In the genomic region with DNA sequence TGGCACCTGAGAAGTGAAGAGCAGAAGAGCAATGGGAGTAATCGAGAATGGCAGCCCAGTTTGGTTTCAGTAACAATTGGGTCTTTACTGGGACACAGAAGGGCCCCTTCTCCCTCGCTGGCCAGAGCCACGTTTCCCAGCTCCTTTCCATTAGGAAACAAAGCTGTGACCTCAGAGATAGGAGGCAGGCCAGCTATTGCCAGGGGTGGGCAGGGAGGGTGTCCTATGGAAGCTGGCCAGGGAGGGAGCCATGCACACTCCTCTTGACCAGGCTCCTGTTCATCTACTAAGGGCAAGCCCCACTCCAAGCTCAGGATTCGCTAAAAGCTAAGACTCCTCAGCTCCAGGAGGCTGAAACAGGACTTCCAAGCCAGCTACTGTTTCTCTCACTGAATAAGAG, we compare ENCODE assay signal across 9 mouse cellular contexts. TPM values are rescaled to one million over a fixed set of nuclear protein-coding genes. Genes with fewer than 3 reads are reported as not detected.
DNase-seq lines count a peak whose midpoint lies in the region; ATAC-seq lines count a peak whose summit lies in the region.
"Had no signal": no experiment of that assay in that cellular context is flagged by ENCODE, and none has a peak within 500 bp of the region (broad histone marks: within the 10 kb centered on the region; RNA-seq: fewer than 3 reads in every experiment).

No protein-coding gene starts in this region.

- H3K9ac ChIP-seq in lung, embryonic 15.5 days = peak overlapping the region; percentile 97; the same call in 1 of the 2 replicates
- peak overlapping the region; percentile 98; the same call in 1 of the 2 replicates for H3K9ac ChIP-seq in limb, embryonic 13.5 days
- H3K9ac ChIP-seq in stomach, embryonic 16.5 days (ENCODE audit: low read length) = peak overlapping the region; percentile 94

- no peak for ATAC-seq in lung, embryonic 15.5 days (ENCODE audit: borderline replicate concordance, extremely low read depth, low FRiP score, low TSS enrichment)
- ATAC-seq in limb, embryonic 13.5 days (ENCODE audit: low FRiP score, low read depth) = no peak
- ATAC-seq in stomach, embryonic 16.5 days (ENCODE audit: insufficient read depth, low FRiP score) = no peak

- H3K36me3 ChIP-seq in lung, embryonic 15.5 days = peaks cover under 1% of the 10 kb centered on the region; the same call in 1 of the 2 replicates
- peaks cover 13% of the 10 kb centered on the region for H3K36me3 ChIP-seq in limb, embryonic 13.5 days
- no peaks in the 10 kb centered on the region for H3K36me3 ChIP-seq in stomach, embryonic 16.5 days (ENCODE audit: control insufficient read depth, insufficient read depth, low read length)

- H3K9me3 ChIP-seq in lung, embryonic 15.5 days = no peaks in the 10 kb centered on the region
- no peaks in the 10 kb centered on the region for H3K9me3 ChIP-seq in limb, embryonic 13.5 days
- no peaks in the 10 kb centered on the region for H3K9me3 ChIP-seq in stomach, embryonic 16.5 days (replicated peaks; ENCODE audit: control insufficient read depth, low read length)

- H3K27ac ChIP-seq in lung, embryonic 15.5 days = peak overlapping the region; percentile 99
- peak overlapping the region; percentile 100; the same call in 1 of the 2 replicates for H3K27ac ChIP-seq in limb, embryonic 13.5 days
- H3K27ac ChIP-seq in stomach, embryonic 16.5 days (ENCODE audit: low read length) = peak overlapping the region; percentile 99

- peaks cover 39% of the 10 kb centered on the region for H3K4me1 ChIP-seq in lung, embryonic 15.5 days
- H3K4me1 ChIP-seq in limb, embryonic 13.5 days = peaks cover 48% of the 10 kb centered on the region
- H3K4me1 ChIP-seq in stomach, embryonic 16.5 days (ENCODE audit: control insufficient read depth, insufficient read depth, low read length) = peaks cover 29% of the 10 kb centered on the region

- H3K27me3 ChIP-seq in lung, embryonic 15.5 days = no peaks in the 10 kb centered on the region
- H3K27me3 ChIP-seq in limb, embryonic 13.5 days = no peaks in the 10 kb centered on the region
- H3K27me3 ChIP-seq in stomach, embryonic 16.5 days (ENCODE audit: control insufficient read depth, insufficient read depth, low read length) = no peaks in the 10 kb centered on the region

- DNase-seq in adrenal gland, adult 2 months = peak; percentile 35
- no peak for DNase-seq in adrenal gland, adult 18-20 months (ENCODE audit: low spot score in 2 of 2)
- DNase-seq in lung, postnatal 36 days = no peak
- DNase-seq in cerebellum, adult 11 months = no peak
- no peak for DNase-seq in urinary bladder, adult 18-20 months (ENCODE audit: low spot score in 2 of 2)
- DNase-seq: right cerebral cortex, postnatal 14 days had no signal

- peak overlapping the region; percentile 87 for H3K4me2 ChIP-seq in lung, embryonic 15.5 days
- H3K4me2 ChIP-seq in limb, embryonic 13.5 days (replicated peaks) = peak overlapping the region; percentile 98
- H3K4me2 ChIP-seq in stomach, embryonic 16.5 days (ENCODE audit: low read depth, low read length) = peak overlapping the region; percentile 83

- H3K4me3 ChIP-seq in lung, embryonic 15.5 days = peak overlapping the region; percentile 93
- H3K4me3 ChIP-seq in limb, embryonic 13.5 days = peak overlapping the region; percentile 94; the same call in 1 of the 2 replicates
- H3K4me3 ChIP-seq in stomach, embryonic 16.5 days (replicated peaks; ENCODE audit: low read length) = peak overlapping the region; percentile 88

- 13% methylated on average over 4 of the region's 4 CpGs for WGBS in lung, embryonic 15.5 days
- WGBS in limb, embryonic 13.5 days = 11% methylated on average over 4 of the region's 4 CpGs
- 26% methylated on average over 4 of the region's 4 CpGs for WGBS in stomach, embryonic 16.5 days

RNA-seq across cellular contexts. Expression of gene Sema4c, which starts 1.1 kb away (rescaled TPM):
- total RNA-seq in adrenal gland, adult 2 months (2021) = 10 to 100 TPM; 13.0 to 25.3 TPM
- 22.5 and 24.0 TPM in 2 replicates for polyA plus RNA-seq in adrenal gland, adult 2 months (2012; rRNA removed)
- 10 to 100 TPM; 13.7 to 15.8 TPM for total RNA-seq in adrenal gland, adult 18-20 months (2021)
- polyA plus RNA-seq in lung, embryonic 15.5 days (2015; fragmentation: Nextera tagmentation; extraction: Ambion mirVana) = 19.3 and 19.9 TPM in 2 replicates
- polyA plus RNA-seq in limb, embryonic 13.5 days (2015; fragmentation: Nextera tagmentation; extraction: Ambion mirVana) = 21.8 and 22.7 TPM in 2 replicates
- polyA plus RNA-seq in stomach, embryonic 16.5 days (2015; fragmentation: Nextera tagmentation; extraction: Ambion mirVana) = 10.0 and 10.6 TPM in 2 replicates

RNA-seq across cellular contexts. Expression of gene Ankrd39, which starts 12.0 kb away (rescaled TPM):
- total RNA-seq in adrenal gland, adult 2 months (2021) = 10 to 100 TPM; 11.1 to 14.5 TPM
- 24.4 and 41.9 TPM in 2 replicates for polyA plus RNA-seq in adrenal gland, adult 2 months (2012; rRNA removed)
- total RNA-seq in adrenal gland, adult 18-20 months (2021) = 10 to 100 TPM; 11.0 to 11.1 TPM
- polyA plus RNA-seq in lung, embryonic 15.5 days (2015; fragmentation: Nextera tagmentation; extraction: Ambion mirVana) = 20.3 and 26.0 TPM in 2 replicates
- polyA plus RNA-seq in limb, embryonic 13.5 days (2015; fragmentation: Nextera tagmentation; extraction: Ambion mirVana) = 27.7 and 28.0 TPM in 2 replicates
- polyA plus RNA-seq in stomach, embryonic 16.5 days (2015; fragmentation: Nextera tagmentation; extraction: Ambion mirVana) = 26.7 and 30.5 TPM in 2 replicates

RNA-seq across cellular contexts. Expression of gene Gm42417, which starts 20.0 kb away (rescaled TPM):
- total RNA-seq in adrenal gland, adult 2 months (2021) = not detected
- not detected in 2 replicates for polyA plus RNA-seq in adrenal gland, adult 2 months (2012; rRNA removed)
- total RNA-seq in adrenal gland, adult 18-20 months (2021) = not detected
- polyA plus RNA-seq in lung, embryonic 15.5 days (2015; fragmentation: Nextera tagmentation; extraction: Ambion mirVana) = 0.25 TPM in 1 of 2 replicates, not detected in the other
- 0.33 and 0.92 TPM in 2 replicates for polyA plus RNA-seq in limb, embryonic 13.5 days (2015; fragmentation: Nextera tagmentation; extraction: Ambion mirVana)
- polyA plus RNA-seq in stomach, embryonic 16.5 days (2015; fragmentation: Nextera tagmentation; extraction: Ambion mirVana) = 1.9 TPM in 1 of 2 replicates, not detected in the other

RNA-seq across cellular contexts. Expression of gene Ankrd23, which starts 22.6 kb away (rescaled TPM):
- total RNA-seq in adrenal gland, adult 2 months (2021) = 10 to 100 TPM in 1 of 2 experiments, 1 to 10 TPM in 1; 6.9 to 11.2 TPM
- polyA plus RNA-seq in adrenal gland, adult 2 months (2012; rRNA removed) = 16.5 and 19.9 TPM in 2 replicates
- total RNA-seq in adrenal gland, adult 18-20 months (2021) = 10 to 100 TPM; 10.3 to 10.6 TPM
- 12.4 and 15.9 TPM in 2 replicates for polyA plus RNA-seq in lung, embryonic 15.5 days (2015; fragmentation: Nextera tagmentation; extraction: Ambion mirVana)
- polyA plus RNA-seq in limb, embryonic 13.5 days (2015; fragmentation: Nextera tagmentation; extraction: Ambion mirVana) = 20.1 and 20.8 TPM in 2 replicates
- polyA plus RNA-seq in stomach, embryonic 16.5 days (2015; fragmentation: Nextera tagmentation; extraction: Ambion mirVana) = 18.0 and 21.7 TPM in 2 replicates

RNA-seq across cellular contexts. Expression of gene Cnnm3, which starts 47.6 kb away (rescaled TPM):
- 10 to 100 TPM; 25.9 to 32.0 TPM for total RNA-seq in adrenal gland, adult 2 months (2021)
- 53.9 and 70.6 TPM in 2 replicates for polyA plus RNA-seq in adrenal gland, adult 2 months (2012; rRNA removed)
- total RNA-seq in adrenal gland, adult 18-20 months (2021) = 10 to 100 TPM; 20.8 to 28.9 TPM
- polyA plus RNA-seq in lung, embryonic 15.5 days (2015; fragmentation: Nextera tagmentation; extraction: Ambion mirVana) = 3.2 TPM in 2 replicates
- polyA plus RNA-seq in limb, embryonic 13.5 days (2015; fragmentation: Nextera tagmentation; extraction: Ambion mirVana) = 3.7 and 4.4 TPM in 2 replicates
- polyA plus RNA-seq in stomach, embryonic 16.5 days (2015; fragmentation: Nextera tagmentation; extraction: Ambion mirVana) = 2.5 and 3.0 TPM in 2 replicates
